Mouse (Mus musculus): ENCODE results near the gene Rbm20. TPM values are rescaled to one million over a fixed set of nuclear protein-coding genes. Genes with fewer than 3 reads are reported as not detected.

The Rbm20 gene
- polyA plus RNA-seq, 1 experiment: 0.22 TPM

DNA sequence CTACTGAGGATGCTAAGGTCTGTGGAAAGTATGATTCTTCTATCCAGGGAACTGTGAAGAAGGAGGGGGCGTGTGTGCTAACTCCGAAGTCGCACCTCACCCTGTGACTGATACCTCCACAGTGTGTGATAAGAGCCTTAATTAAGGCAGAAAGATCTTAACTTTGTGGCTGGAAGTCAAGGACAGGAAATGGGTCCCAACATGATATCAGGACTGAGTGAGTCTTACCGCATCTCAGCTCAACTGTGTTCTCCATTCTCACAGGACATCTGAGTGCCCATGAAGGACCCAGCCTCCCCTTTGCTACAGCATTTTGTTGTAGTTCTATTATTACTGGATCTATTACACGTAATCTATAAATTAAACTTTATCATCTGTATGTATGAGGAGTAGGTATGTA lies 19.7 kb upstream of the Rbm20 start:
- H3K27ac ChIP-seq (ENCODE audit: insufficient read depth, low read length): no peak overlapping the region
- DNase-seq (ENCODE audit: low read depth in 1 of 2, low spot score in 2 of 2): no peak
- H3K4me3 ChIP-seq (ENCODE audit: extremely low read depth, insufficient read depth, insufficient read length): no peak overlapping the region
- H3K27me3 ChIP-seq (ENCODE audit: control insufficient read depth, insufficient read depth, low read length): no peaks in the 10 kb centered on the region
- no peaks in the 10 kb centered on the region for H3K4me1 ChIP-seq (ENCODE audit: control insufficient read depth, insufficient read depth, insufficient read length)
- 78% methylated on average over 5 of the region's 5 CpGs for WGBS
- no peak for TF ChIP-seq POLR2A (IDR thresholded peaks at IDR 0.05; ENCODE audit: low read depth, low read length)
- no peak for TF ChIP-seq CTCF (IDR thresholded peaks at IDR 0.05; ENCODE audit: extremely low read depth, insufficient read depth, insufficient read length, insufficient replicate concordance)
- no peaks in the 10 kb centered on the region for H3K36me3 ChIP-seq (ENCODE audit: control insufficient read depth, insufficient read depth, low read length)

DNA sequence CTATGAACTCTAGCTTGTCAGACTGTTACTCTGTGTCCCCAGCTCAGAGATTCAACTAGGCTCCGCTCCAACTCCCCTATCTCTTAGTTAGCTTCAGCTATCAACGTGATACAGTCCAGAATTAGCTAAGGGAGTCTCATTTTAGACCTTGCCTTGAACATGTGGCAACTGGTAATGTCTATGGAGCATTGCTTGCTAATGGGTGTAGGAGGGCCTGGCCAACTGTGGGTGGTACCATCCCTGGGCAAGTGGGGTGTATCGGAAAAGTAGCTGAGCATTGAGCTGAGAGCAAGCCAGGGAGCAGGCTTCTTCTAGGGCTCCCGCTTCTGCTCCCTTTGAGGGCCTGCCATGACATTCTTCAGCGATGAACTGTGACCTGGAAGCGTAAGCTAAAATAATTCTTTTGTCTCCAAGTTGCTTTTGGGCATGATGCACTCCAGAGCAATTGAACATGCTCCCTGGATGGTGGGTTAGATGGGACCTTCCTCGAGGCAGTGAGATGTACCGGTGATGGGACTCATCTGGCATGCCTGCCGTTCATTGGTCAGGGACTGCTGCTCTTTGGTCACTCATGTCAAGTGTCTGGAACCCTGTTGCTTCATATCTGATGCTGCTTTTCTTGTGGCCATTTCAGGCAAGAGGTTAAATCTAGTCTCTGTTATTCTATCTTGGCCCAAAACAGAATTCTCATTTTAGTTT lies 16.2 kb upstream of the Rbm20 start:
- no peak for TF ChIP-seq POLR2A (IDR thresholded peaks at IDR 0.05; ENCODE audit: low read depth, low read length)
- no peak for TF ChIP-seq CTCF (IDR thresholded peaks at IDR 0.05; ENCODE audit: extremely low read depth, insufficient read depth, insufficient read length, insufficient replicate concordance)
- DNase-seq (ENCODE audit: low read depth in 1 of 2, low spot score in 2 of 2): no peak
- H3K36me3 ChIP-seq (ENCODE audit: control insufficient read depth, insufficient read depth, low read length): no peaks in the 10 kb centered on the region
- H3K4me3 ChIP-seq (ENCODE audit: extremely low read depth, insufficient read depth, insufficient read length): no peak overlapping the region
- no peak overlapping the region for H3K27ac ChIP-seq (ENCODE audit: insufficient read depth, low read length)
- H3K27me3 ChIP-seq (ENCODE audit: control insufficient read depth, insufficient read depth, low read length): no peaks in the 10 kb centered on the region
- 85% methylated on average over 9 of the region's 9 CpGs for WGBS
- no peaks in the 10 kb centered on the region for H3K4me1 ChIP-seq (ENCODE audit: control insufficient read depth, insufficient read depth, insufficient read length)

DNA sequence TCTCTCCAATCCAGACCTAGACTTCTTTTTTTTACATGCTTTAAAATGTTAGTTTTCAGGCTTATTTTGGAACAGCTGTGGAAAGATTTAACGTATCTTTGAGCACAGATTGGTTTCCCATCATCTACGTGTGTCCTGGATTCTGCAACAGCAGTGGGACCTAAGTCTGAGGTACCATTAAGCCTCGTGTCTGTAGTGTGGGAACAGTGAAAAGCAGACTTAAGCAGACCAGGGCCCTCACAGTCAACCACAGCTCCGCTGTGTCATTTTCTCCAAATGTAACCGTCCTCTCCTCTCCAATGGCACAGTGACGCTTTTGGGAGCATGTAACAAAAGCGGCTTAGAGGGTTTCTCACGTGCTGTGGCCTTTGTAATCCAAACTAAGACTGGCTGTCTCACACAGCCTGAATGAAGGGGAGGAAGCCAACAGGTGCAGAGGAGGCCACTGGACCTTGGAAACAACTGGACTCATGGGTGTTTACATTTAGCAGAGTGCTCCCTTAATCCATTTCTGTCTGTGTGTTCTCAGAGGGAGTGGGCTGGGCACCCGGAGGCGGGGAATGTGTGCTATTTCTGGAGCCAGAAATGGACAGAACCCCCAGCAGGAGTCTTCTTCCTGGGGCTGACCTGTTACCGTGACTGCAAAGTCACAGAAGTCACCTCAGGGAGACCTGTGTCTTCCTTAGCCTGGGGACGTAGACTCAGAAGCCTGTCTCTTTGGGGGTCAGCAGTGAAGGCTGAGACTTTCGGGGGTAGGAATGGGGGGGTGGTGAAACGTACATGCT lies 15.0 kb upstream of the Rbm20 start:
- H3K36me3 ChIP-seq (ENCODE audit: control insufficient read depth, insufficient read depth, low read length): no peaks in the 10 kb centered on the region
- no peaks in the 10 kb centered on the region for H3K27me3 ChIP-seq (ENCODE audit: control insufficient read depth, insufficient read depth, low read length)
- no peak for TF ChIP-seq CTCF (IDR thresholded peaks at IDR 0.05; ENCODE audit: extremely low read depth, insufficient read depth, insufficient read length, insufficient replicate concordance)
- TF ChIP-seq POLR2A (IDR thresholded peaks at IDR 0.05; ENCODE audit: low read depth, low read length): no peak
- DNase-seq (ENCODE audit: low read depth in 1 of 2, low spot score in 2 of 2): no peak
- H3K4me3 ChIP-seq (ENCODE audit: extremely low read depth, insufficient read depth, insufficient read length): no peak overlapping the region
- H3K4me1 ChIP-seq (ENCODE audit: control insufficient read depth, insufficient read depth, insufficient read length): no peaks in the 10 kb centered on the region
- no peak overlapping the region for H3K27ac ChIP-seq (ENCODE audit: insufficient read depth, low read length)
- 82% methylated on average over 14 of the region's 14 CpGs for WGBS

DNA sequence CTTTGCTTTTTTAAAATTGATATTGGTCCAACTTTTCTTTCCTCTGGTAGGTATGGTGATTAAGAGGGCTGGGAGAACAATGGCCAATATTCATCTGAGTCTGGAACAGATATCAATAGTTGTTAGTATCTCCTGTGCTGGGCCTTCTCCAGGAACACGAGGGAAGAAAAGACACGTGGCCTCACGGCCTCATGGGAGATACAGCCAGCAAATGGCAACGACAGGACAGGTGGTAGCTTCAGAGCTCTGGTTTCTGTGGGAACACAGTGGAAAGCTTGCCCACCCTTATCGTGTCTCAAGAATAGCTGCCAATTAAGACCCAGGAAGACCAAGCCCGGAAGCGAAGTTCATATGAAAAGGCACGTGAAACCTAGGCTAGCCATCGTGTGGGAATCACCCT lies 12.3 kb upstream of the Rbm20 start:
- no peak for DNase-seq (ENCODE audit: low read depth in 1 of 2, low spot score in 2 of 2)
- Histone ChIP-seq H3K4me3 (ENCODE audit: extremely low read depth, insufficient read depth, insufficient read length) (no peak overlapping the region), H3K36me3 (ENCODE audit: control insufficient read depth, insufficient read depth, low read length) (no peaks in the 10 kb centered on the region), H3K27ac (ENCODE audit: insufficient read depth, low read length) (no peak overlapping the region), H3K27me3 (ENCODE audit: control insufficient read depth, insufficient read depth, low read length) (no peaks in the 10 kb centered on the region), H3K4me1 (ENCODE audit: control insufficient read depth, insufficient read depth, insufficient read length) (no peaks in the 10 kb centered on the region)
- WGBS: 87% methylated on average over 9 of the region's 9 CpGs
- TF ChIP-seq POLR2A (IDR thresholded peaks at IDR 0.05; ENCODE audit: low read depth, low read length): no peak
- no peak for TF ChIP-seq CTCF (IDR thresholded peaks at IDR 0.05; ENCODE audit: extremely low read depth, insufficient read depth, insufficient read length, insufficient replicate concordance)

DNA sequence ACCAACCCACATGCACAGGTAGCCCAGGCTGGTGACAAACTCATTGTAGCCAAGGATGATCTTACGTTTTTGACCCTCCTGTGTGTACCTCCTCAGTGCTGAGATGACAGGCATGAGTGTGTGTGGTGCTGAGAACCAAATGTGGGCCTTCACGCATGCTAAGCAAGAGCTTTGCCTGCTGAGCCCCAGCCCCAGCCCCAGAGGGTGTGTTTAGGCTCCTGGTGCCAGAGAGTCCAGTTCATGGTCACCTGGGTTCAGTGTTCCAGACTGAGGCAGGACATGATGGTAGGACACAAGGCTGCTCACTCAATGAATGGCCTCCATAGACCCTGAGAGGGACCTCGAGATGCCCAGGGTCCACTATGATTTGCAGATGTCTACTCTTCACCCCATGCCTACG lies 11.7 kb upstream of the Rbm20 start:
- Histone ChIP-seq H3K27me3 (ENCODE audit: control insufficient read depth, insufficient read depth, low read length) (no peaks in the 10 kb centered on the region), H3K4me3 (ENCODE audit: extremely low read depth, insufficient read depth, insufficient read length) (no peak overlapping the region), H3K27ac (ENCODE audit: insufficient read depth, low read length) (no peak overlapping the region), H3K36me3 (ENCODE audit: control insufficient read depth, insufficient read depth, low read length) (no peaks in the 10 kb centered on the region), H3K4me1 (ENCODE audit: control insufficient read depth, insufficient read depth, insufficient read length) (no peaks in the 10 kb centered on the region)
- DNase-seq (ENCODE audit: low read depth in 1 of 2, low spot score in 2 of 2): no peak
- 85% methylated on average over 4 of the region's 4 CpGs for WGBS
- TF ChIP-seq POLR2A (IDR thresholded peaks at IDR 0.05; ENCODE audit: low read depth, low read length) (no peak), CTCF (IDR thresholded peaks at IDR 0.05; ENCODE audit: extremely low read depth, insufficient read depth, insufficient read length, insufficient replicate concordance) (no peak)

DNA sequence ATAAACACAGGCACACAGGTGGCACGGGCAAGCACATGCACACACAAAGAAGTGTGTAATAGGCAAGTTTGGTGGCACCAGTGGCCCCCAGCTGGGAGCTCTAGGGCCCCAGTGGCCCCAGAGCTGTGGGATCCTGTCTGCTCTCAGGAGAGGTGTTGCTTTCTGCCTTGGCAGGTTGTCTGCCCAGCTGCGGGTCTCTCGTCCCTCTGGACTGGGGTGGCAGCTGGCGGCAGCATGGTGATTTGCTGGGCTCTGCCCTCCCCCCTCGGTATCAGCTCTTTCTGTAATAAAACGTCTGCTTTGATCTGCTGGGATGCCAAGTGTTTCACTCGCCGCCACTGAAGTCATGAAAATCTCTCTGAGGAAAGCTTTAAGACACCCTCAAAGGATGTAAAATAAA lies 10.4 kb upstream of the Rbm20 start:
- no peaks in the 10 kb centered on the region for H3K36me3 ChIP-seq (ENCODE audit: control insufficient read depth, insufficient read depth, low read length)
- H3K4me3 ChIP-seq (ENCODE audit: extremely low read depth, insufficient read depth, insufficient read length): no peak overlapping the region
- DNase-seq (ENCODE audit: low read depth in 1 of 2, low spot score in 2 of 2): no peak
- H3K4me1 ChIP-seq (ENCODE audit: control insufficient read depth, insufficient read depth, insufficient read length): no peaks in the 10 kb centered on the region
- H3K27me3 ChIP-seq (ENCODE audit: control insufficient read depth, insufficient read depth, low read length): no peaks in the 10 kb centered on the region
- 59% methylated on average over 8 of the region's 8 CpGs for WGBS
- H3K27ac ChIP-seq (ENCODE audit: insufficient read depth, low read length): no peak overlapping the region
- TF ChIP-seq CTCF (IDR thresholded peaks at IDR 0.05; ENCODE audit: extremely low read depth, insufficient read depth, insufficient read length, insufficient replicate concordance): no peak
- TF ChIP-seq POLR2A (IDR thresholded peaks at IDR 0.05; ENCODE audit: low read depth, low read length): no peak

DNA sequence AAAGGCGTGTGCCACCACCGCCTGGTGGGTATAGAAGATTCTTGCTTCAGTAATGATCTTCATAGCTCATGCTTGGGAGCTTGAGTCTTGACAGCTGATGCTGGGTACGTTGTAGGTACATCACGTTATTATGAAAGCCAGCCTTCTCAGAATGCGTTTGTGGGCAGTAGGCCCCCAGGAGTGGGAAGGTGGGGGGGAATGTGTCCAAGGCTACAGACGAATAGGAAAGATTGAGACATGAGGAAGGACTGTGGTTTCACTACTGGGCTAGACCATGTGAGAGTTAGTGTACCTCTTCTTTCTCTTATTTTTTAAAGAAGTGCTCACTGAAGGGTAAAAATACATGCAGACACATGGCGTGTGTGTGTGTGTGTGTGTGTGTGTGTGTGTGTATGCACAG lies 8.3 kb upstream of the Rbm20 start:
- Histone ChIP-seq H3K27me3 (ENCODE audit: control insufficient read depth, insufficient read depth, low read length) (no peaks in the 10 kb centered on the region), H3K4me3 (ENCODE audit: extremely low read depth, insufficient read depth, insufficient read length) (no peak overlapping the region), H3K27ac (ENCODE audit: insufficient read depth, low read length) (no peak overlapping the region), H3K4me1 (ENCODE audit: control insufficient read depth, insufficient read depth, insufficient read length) (no peaks in the 10 kb centered on the region), H3K36me3 (ENCODE audit: control insufficient read depth, insufficient read depth, low read length) (no peaks in the 10 kb centered on the region)
- DNase-seq (ENCODE audit: low read depth in 1 of 2, low spot score in 2 of 2): no peak
- no peak for TF ChIP-seq CTCF (IDR thresholded peaks at IDR 0.05; ENCODE audit: extremely low read depth, insufficient read depth, insufficient read length, insufficient replicate concordance)
- TF ChIP-seq POLR2A (IDR thresholded peaks at IDR 0.05; ENCODE audit: low read depth, low read length): no peak
- 49% methylated on average over 7 of the region's 7 CpGs for WGBS
